Mouse (Mus musculus): ENCODE data around the gene Foxk1. TPM values are rescaled to one million over a fixed set of nuclear protein-coding genes. Genes with fewer than 3 reads are reported as not detected.
A peak's percentile ranks its signal among the peaks of the same experiment; 100 is the strongest.

The Foxk1 gene
- polyA plus RNA-seq, 1 experiment from 2014 or later = 3.1 TPM

DNA sequence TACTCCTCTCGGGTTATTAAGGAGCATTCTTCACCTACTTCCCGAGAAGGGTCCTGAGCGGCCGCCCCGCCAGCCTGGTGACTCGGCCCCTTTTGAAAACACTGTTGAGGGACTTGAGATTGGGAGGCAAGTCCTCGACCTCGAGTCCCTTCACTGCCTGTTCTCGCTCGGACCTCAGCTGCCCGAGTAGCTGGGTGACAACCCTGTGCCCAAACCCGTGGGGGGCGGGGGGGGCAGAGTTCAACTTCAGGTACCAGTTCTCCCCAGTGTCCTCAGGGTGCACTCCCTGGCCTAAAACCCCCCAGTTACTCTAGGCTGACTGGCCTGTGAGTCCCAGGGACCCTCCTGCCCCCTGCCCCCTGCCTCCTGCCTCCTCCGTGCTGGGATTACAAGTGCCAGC lies 42.7 kb downstream of the Foxk1 start:
- H3K4me2 ChIP-seq (ENCODE audit: low read length) = no peak overlapping the region
- no peak overlapping the region for H3K4me3 ChIP-seq (ENCODE audit: low read length)
- WGBS = 75% methylated on average over 14 of the region's 14 CpGs
- peaks cover 31% of the 10 kb centered on the region for H3K4me1 ChIP-seq (ENCODE audit: control insufficient read depth, insufficient read depth, low read depth, low read length)
- H3K36me3 ChIP-seq (ENCODE audit: control insufficient read depth, insufficient read depth, low read length) = no peaks in the 10 kb centered on the region
- H3K27ac ChIP-seq (ENCODE audit: low read depth, low read length) = no peak overlapping the region
- H3K9me3 ChIP-seq (ENCODE audit: control insufficient read depth, low read length) = no peaks in the 10 kb centered on the region
- H3K9ac ChIP-seq (ENCODE audit: low read depth, low read length) = no peak overlapping the region
- no peak for ATAC-seq
- H3K27me3 ChIP-seq (replicated peaks; ENCODE audit: control insufficient read depth, insufficient read depth, low read length) = no peaks in the 10 kb centered on the region

GRCm38 (mm10) chr5:142444791-142445531 lies 43.7 kb downstream of the Foxk1 start:
- no peaks in the 10 kb centered on the region for H3K36me3 ChIP-seq (ENCODE audit: control insufficient read depth, insufficient read depth, low read length)
- H3K4me2 ChIP-seq (ENCODE audit: low read length) = no peak overlapping the region
- peaks cover 26% of the 10 kb centered on the region for H3K4me1 ChIP-seq (ENCODE audit: control insufficient read depth, insufficient read depth, low read depth, low read length)
- no peaks in the 10 kb centered on the region for H3K27me3 ChIP-seq (replicated peaks; ENCODE audit: control insufficient read depth, insufficient read depth, low read length)
- 20% methylated on average over 4 of the region's 11 CpGs for WGBS
- no peak for ATAC-seq
- H3K4me3 ChIP-seq (ENCODE audit: low read length) = no peak overlapping the region
- no peak overlapping the region for H3K9ac ChIP-seq (ENCODE audit: low read depth, low read length)
- no peaks in the 10 kb centered on the region for H3K9me3 ChIP-seq (ENCODE audit: control insufficient read depth, low read length)
- H3K27ac ChIP-seq (ENCODE audit: low read depth, low read length) = no peak overlapping the region; the same call in 1 of the 2 replicates

DNA sequence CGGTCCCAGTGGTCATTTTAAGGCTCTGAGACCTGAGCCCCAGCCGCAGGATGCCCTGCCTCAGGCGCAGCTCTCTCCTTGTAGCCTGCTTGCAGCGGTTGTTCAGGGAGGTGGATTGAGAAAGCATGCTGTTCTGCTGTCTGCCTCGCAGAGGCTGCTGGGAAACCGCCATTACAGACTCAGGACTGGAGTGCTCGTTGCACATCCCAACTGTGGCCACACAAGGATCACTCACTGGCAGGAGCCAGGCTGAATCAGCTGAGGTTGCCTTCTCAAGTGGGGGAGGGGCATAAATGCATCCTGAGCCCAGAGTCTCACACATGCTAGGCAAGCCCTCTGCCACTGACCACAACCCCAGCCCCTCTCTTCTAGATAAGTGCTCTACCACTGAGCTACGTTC lies 44.4 kb downstream of the Foxk1 start:
- Histone ChIP-seq H3K27me3 (replicated peaks; ENCODE audit: control insufficient read depth, insufficient read depth, low read length) (no peaks in the 10 kb centered on the region), H3K36me3 (ENCODE audit: control insufficient read depth, insufficient read depth, low read length) (no peaks in the 10 kb centered on the region; the same call in 1 of the 2 replicates), H3K9me3 (ENCODE audit: control insufficient read depth, low read length) (no peaks in the 10 kb centered on the region), H3K4me1 (ENCODE audit: control insufficient read depth, insufficient read depth, low read depth, low read length) (peaks cover 19% of the 10 kb centered on the region), H3K4me2 (ENCODE audit: low read length) (no peak overlapping the region), H3K9ac (ENCODE audit: low read depth, low read length) (no peak overlapping the region), H3K27ac (ENCODE audit: low read depth, low read length) (no peak overlapping the region), H3K4me3 (ENCODE audit: low read length) (no peak overlapping the region)
- 35% methylated on average over 8 of the region's 8 CpGs for WGBS
- ATAC-seq = no peak

DNA sequence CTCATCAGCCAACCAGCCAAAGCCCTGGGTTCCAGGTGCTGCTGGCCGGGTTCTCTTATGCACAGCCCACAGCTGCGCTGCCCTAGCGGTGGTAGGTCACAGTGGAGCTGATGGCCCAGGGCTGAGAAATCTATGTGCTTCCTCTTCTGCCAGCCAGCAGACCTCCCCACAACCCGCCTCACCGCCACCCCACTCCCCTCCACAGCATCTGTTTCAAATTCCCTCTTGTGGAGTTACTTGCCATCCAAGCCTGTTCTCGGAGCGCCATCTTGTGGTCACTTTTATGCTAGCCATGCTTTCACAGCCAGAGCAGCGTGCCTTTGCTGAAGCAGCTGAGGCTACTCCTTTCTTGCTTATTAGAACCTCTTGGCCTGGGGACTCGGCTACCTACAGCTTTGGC lies 46.8 kb downstream of the Foxk1 start:
- no peaks in the 10 kb centered on the region for H3K27me3 ChIP-seq (replicated peaks; ENCODE audit: control insufficient read depth, insufficient read depth, low read length)

DNA sequence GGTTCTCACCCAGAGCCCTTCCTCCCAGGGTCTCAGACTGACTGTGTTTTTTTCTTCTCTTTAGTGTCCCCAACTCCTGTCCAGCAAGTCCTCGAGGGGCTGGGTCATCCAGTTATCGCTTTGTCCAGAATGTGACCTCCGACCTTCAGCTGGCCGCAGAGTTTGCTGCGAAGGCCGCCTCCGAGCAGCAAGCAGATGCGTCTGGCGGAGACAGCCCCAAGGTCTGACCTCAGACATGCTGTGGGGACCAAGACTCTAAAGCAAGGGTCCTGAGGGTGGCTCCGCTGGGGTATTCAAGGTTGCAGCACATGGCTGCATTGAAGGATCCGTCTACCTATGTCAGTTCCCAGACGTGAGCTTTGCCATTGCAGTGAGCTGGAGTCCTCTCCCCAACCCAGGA lies 47.3 kb downstream of the Foxk1 start:
- Histone ChIP-seq H3K4me1 (ENCODE audit: control insufficient read depth, insufficient read depth, low read depth, low read length) (peaks cover 11% of the 10 kb centered on the region), H3K27me3 (replicated peaks; ENCODE audit: control insufficient read depth, insufficient read depth, low read length) (no peaks in the 10 kb centered on the region), H3K9me3 (ENCODE audit: control insufficient read depth, low read length) (no peaks in the 10 kb centered on the region), H3K4me3 (ENCODE audit: low read length) (no peak overlapping the region), H3K27ac (ENCODE audit: low read depth, low read length) (no peak overlapping the region), H3K4me2 (ENCODE audit: low read length) (no peak overlapping the region), H3K9ac (ENCODE audit: low read depth, low read length) (no peak overlapping the region), H3K36me3 (ENCODE audit: control insufficient read depth, insufficient read depth, low read length) (peaks cover 7% of the 10 kb centered on the region)
- WGBS = 73% methylated on average over 12 of the region's 12 CpGs
- no peak for ATAC-seq

More for the DNA sequence above, 46.8 kb downstream of the Foxk1 start:
- WGBS = 6% methylated on average over 9 of the region's 9 CpGs
- peak overlapping the region; percentile 40 for H3K9ac ChIP-seq (ENCODE audit: low read depth, low read length)
- ATAC-seq = peak; percentile 70
- peaks cover 4% of the 10 kb centered on the region; the same call in 1 of the 2 replicates for H3K36me3 ChIP-seq (ENCODE audit: control insufficient read depth, insufficient read depth, low read length)
- H3K4me2 ChIP-seq (ENCODE audit: low read length) = peak overlapping the region; percentile 27; the same call in 1 of the 2 replicates
- H3K27ac ChIP-seq (ENCODE audit: low read depth, low read length) = peak overlapping the region; percentile 58; the same call in 1 of the 2 replicates
- H3K4me3 ChIP-seq (ENCODE audit: low read length) = no peak overlapping the region
- H3K9me3 ChIP-seq (ENCODE audit: control insufficient read depth, low read length) = no peaks in the 10 kb centered on the region
- H3K4me1 ChIP-seq (ENCODE audit: control insufficient read depth, insufficient read depth, low read depth, low read length) = peaks cover 11% of the 10 kb centered on the region

GRCm38 (mm10) chr5:142450846-142451245 lies 49.5 kb downstream of the Foxk1 start:
- no peaks in the 10 kb centered on the region for H3K27me3 ChIP-seq (replicated peaks; ENCODE audit: control insufficient read depth, insufficient read depth, low read length)
- H3K4me1 ChIP-seq (ENCODE audit: control insufficient read depth, insufficient read depth, low read depth, low read length) = peaks cover 5% of the 10 kb centered on the region
- no peak overlapping the region for H3K27ac ChIP-seq (ENCODE audit: low read depth, low read length)
- H3K9ac ChIP-seq (ENCODE audit: low read depth, low read length) = no peak overlapping the region
- 86% methylated on average over 9 of the region's 9 CpGs for WGBS
- H3K4me3 ChIP-seq (ENCODE audit: low read length) = no peak overlapping the region
- H3K4me2 ChIP-seq (ENCODE audit: low read length) = no peak overlapping the region
- ATAC-seq = no peak
- no peaks in the 10 kb centered on the region for H3K9me3 ChIP-seq (ENCODE audit: control insufficient read depth, low read length)
- H3K36me3 ChIP-seq (ENCODE audit: control insufficient read depth, insufficient read depth, low read length) = peaks cover 22% of the 10 kb centered on the region

- H3K4me2 ChIP-seq (ENCODE audit: low read length) = no peak overlapping the region
- no peaks in the 10 kb centered on the region for H3K27me3 ChIP-seq (replicated peaks; ENCODE audit: control insufficient read depth, insufficient read depth, low read length)
- peaks cover 26% of the 10 kb centered on the region for H3K36me3 ChIP-seq (ENCODE audit: control insufficient read depth, insufficient read depth, low read length)
- no peak overlapping the region for H3K9ac ChIP-seq (ENCODE audit: low read depth, low read length)
- WGBS = 7% methylated on average over 1 of the region's 1 CpGs
- no peak overlapping the region for H3K4me3 ChIP-seq (ENCODE audit: low read length)
- no peak for ATAC-seq
- H3K4me1 ChIP-seq (ENCODE audit: control insufficient read depth, insufficient read depth, low read depth, low read length) = peaks cover 5% of the 10 kb centered on the region
- H3K9me3 ChIP-seq (ENCODE audit: control insufficient read depth, low read length) = no peaks in the 10 kb centered on the region
- H3K27ac ChIP-seq (ENCODE audit: low read depth, low read length) = no peak overlapping the region
These were observed 50.5 kb downstream of the Foxk1 start for GRCm38 (mm10) chr5:142451759-142452158.

DNA sequence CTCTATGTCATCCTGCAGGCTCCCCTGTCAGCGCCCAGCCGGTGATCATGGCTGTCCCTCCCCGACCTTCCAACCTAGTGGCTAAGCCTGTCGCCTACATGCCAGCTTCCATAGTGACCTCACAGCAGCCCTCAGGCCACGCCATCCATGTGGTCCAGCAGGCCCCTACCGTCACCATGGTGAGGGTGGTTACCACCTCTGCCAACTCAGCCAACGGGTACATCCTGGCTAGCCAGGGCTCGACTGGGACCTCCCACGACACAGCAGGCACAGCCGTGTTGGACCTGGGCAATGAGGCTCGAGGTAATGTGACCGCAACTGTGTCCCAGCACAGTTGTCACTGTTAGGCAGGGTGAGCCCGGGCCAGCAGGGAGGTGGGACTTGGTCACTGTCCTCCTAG lies 52.4 kb downstream of the Foxk1 start:
- no peak overlapping the region for H3K4me2 ChIP-seq (ENCODE audit: low read length)
- WGBS = 92% methylated on average over 13 of the region's 13 CpGs
- ATAC-seq = no peak
- H3K9me3 ChIP-seq (ENCODE audit: control insufficient read depth, low read length) = no peaks in the 10 kb centered on the region
- peaks cover 33% of the 10 kb centered on the region for H3K36me3 ChIP-seq (ENCODE audit: control insufficient read depth, insufficient read depth, low read length)
- H3K9ac ChIP-seq (ENCODE audit: low read depth, low read length) = no peak overlapping the region
- H3K27me3 ChIP-seq (replicated peaks; ENCODE audit: control insufficient read depth, insufficient read depth, low read length) = no peaks in the 10 kb centered on the region
- no peaks in the 10 kb centered on the region for H3K4me1 ChIP-seq (ENCODE audit: control insufficient read depth, insufficient read depth, low read depth, low read length)
- H3K27ac ChIP-seq (ENCODE audit: low read depth, low read length) = no peak overlapping the region
- no peak overlapping the region for H3K4me3 ChIP-seq (ENCODE audit: low read length)

DNA sequence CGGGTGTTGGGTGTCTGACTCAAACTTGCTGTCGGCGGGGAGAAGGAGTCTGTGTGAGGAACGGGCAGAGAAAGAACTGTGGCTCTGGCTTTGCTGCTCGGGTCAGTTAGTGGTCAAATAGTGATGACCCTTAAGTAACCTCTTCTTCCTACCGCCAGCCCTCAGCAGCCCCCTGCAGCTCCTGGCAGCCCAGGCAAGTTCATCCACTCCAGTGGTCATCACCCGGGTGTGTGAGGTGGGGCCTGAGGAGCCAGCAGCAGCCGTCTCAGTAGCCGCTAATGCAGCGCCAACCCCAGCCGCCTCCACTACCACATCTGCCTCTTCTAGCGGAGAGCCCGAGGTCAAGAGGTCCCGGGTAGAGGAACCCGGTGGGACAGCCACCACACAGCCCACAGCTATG lies 55.0 kb downstream of the Foxk1 start:
- Histone ChIP-seq H3K9ac (ENCODE audit: low read depth, low read length) (no peak overlapping the region), H3K9me3 (ENCODE audit: control insufficient read depth, low read length) (no peaks in the 10 kb centered on the region), H3K4me3 (ENCODE audit: low read length) (no peak overlapping the region), H3K36me3 (ENCODE audit: control insufficient read depth, insufficient read depth, low read length) (peaks cover 36% of the 10 kb centered on the region), H3K27me3 (replicated peaks; ENCODE audit: control insufficient read depth, insufficient read depth, low read length) (no peaks in the 10 kb centered on the region), H3K27ac (ENCODE audit: low read depth, low read length) (no peak overlapping the region), H3K4me2 (ENCODE audit: low read length) (no peak overlapping the region), H3K4me1 (ENCODE audit: control insufficient read depth, insufficient read depth, low read depth, low read length) (no peaks in the 10 kb centered on the region)
- ATAC-seq = no peak
- 53% methylated on average over 15 of the region's 15 CpGs for WGBS

Data from hindbrain, embryonic 16.5 days (tissue).